In genomic region chr9:53535416-53536320, GRCm38 (mm10) we compare ENCODE assay signal across 8 mouse cellular contexts. TPM values are rescaled to one million over a fixed set of nuclear protein-coding genes. Genes with fewer than 3 reads are reported as not detected.
DNase-seq lines count a peak whose midpoint lies in the region; ATAC-seq and TF ChIP-seq lines count a peak whose summit lies in the region.

No protein-coding gene starts in this region.

- intact Hi-C loops in heart, adult 2 months (cut with DNase I) = loop anchor here (5.0 kb wide), 2 partner anchors 77 to 132 kb away; partner anchors contain the start of gene Acat1

- H3K27ac ChIP-seq in heart, adult 2 months = peak overlapping the region; percentile 82
- peak overlapping the region; percentile 75 for H3K27ac ChIP-seq in forebrain, embryonic 11.5 days (ENCODE audit: low read depth, low read length)
- peak overlapping the region; percentile 85 for H3K27ac ChIP-seq in stomach, embryonic 16.5 days (ENCODE audit: low read length)

- peak overlapping the region; percentile 68 for H3K9ac ChIP-seq in heart, adult 2 months (ENCODE audit: low read depth, low read length)
- H3K9ac ChIP-seq in forebrain, embryonic 11.5 days (ENCODE audit: low read length) = peak overlapping the region; percentile 71
- peak overlapping the region; percentile 79 for H3K9ac ChIP-seq in stomach, embryonic 16.5 days (ENCODE audit: low read length)

- H3K79me2 ChIP-seq in heart, adult 2 months (replicated peaks; ENCODE audit: control insufficient read depth, insufficient read depth, low read length) = peaks cover 1% of the 10 kb centered on the region; the same call in 1 of the 2 replicates

- no peak for TF ChIP-seq CTCF in heart, adult 2 months (IDR thresholded peaks at IDR 0.05)

- TF ChIP-seq EP300 in heart, adult 2 months (IDR thresholded peaks at IDR 0.05; ENCODE audit: insufficient read depth, low read depth, low read length) = no peak

- H3K36me3 ChIP-seq in heart, adult 2 months (ENCODE audit: control insufficient read depth, insufficient read depth, low read length) = no peaks in the 10 kb centered on the region
- H3K36me3 ChIP-seq in forebrain, embryonic 11.5 days (ENCODE audit: control insufficient read depth, insufficient read depth, low read length) = no peaks in the 10 kb centered on the region
- H3K36me3 ChIP-seq in stomach, embryonic 16.5 days (ENCODE audit: control insufficient read depth, insufficient read depth, low read length) = no peaks in the 10 kb centered on the region

- H3K4me2 ChIP-seq in forebrain, embryonic 11.5 days (ENCODE audit: low read depth, low read length, severe bottlenecking) = peak overlapping the region; percentile 82
- peak overlapping the region; percentile 88 for H3K4me2 ChIP-seq in stomach, embryonic 16.5 days (ENCODE audit: low read depth, low read length)

- TF ChIP-seq POLR2A in heart, adult 2 months (IDR thresholded peaks at IDR 0.05; ENCODE audit: insufficient read depth, low read depth, low read length) = no peak

- 13% methylated on average over 17 of the region's 17 CpGs for WGBS in heart, adult 2 months
- WGBS in forebrain, embryonic 11.5 days = 24% methylated on average over 17 of the region's 17 CpGs
- WGBS in stomach, embryonic 16.5 days = 12% methylated on average over 17 of the region's 17 CpGs

- DNase-seq in heart, adult 2 months = peak; percentile 2 to 23
- DNase-seq in heart, postnatal 4 days = no peak
- DNase-seq in adrenal gland, postnatal 10 days = peak; percentile 24
- DNase-seq in forebrain, embryonic 11.5 days (ENCODE audit: low spot score) = peak; percentile 55
- DNase-seq in kidney, adult 8-10 months = peak; percentile 29 to 33
- DNase-seq in lung, postnatal 36 days = peak; percentile 19
- no peak for DNase-seq in gastrocnemius, postnatal 4 days (ENCODE audit: low spot score in 2 of 2)

- H3K4me1 ChIP-seq in heart, adult 2 months (ENCODE audit: control insufficient read depth, insufficient read depth, low read length) = no peaks in the 10 kb centered on the region
- peaks cover 4% of the 10 kb centered on the region; the same call in 1 of the 2 replicates for H3K4me1 ChIP-seq in forebrain, embryonic 11.5 days (replicated peaks; ENCODE audit: control insufficient read depth, insufficient read depth, low read length)
- H3K4me1 ChIP-seq in stomach, embryonic 16.5 days (ENCODE audit: control insufficient read depth, insufficient read depth, low read length) = peaks cover 14% of the 10 kb centered on the region

- H3K9me3 ChIP-seq in forebrain, embryonic 11.5 days (ENCODE audit: control insufficient read depth, low read length) = no peaks in the 10 kb centered on the region
- H3K9me3 ChIP-seq in stomach, embryonic 16.5 days (replicated peaks; ENCODE audit: control insufficient read depth, low read length) = no peaks in the 10 kb centered on the region

- H3K4me3 ChIP-seq in heart, adult 2 months = peak overlapping the region; percentile 91
- H3K4me3 ChIP-seq in forebrain, embryonic 11.5 days (ENCODE audit: low read depth, low read length) = peak overlapping the region; percentile 88
- H3K4me3 ChIP-seq in stomach, embryonic 16.5 days (replicated peaks; ENCODE audit: low read length) = peak overlapping the region; percentile 91

- H3K27me3 ChIP-seq in heart, adult 2 months (ENCODE audit: control insufficient read depth, insufficient read depth, low read length) = no peaks in the 10 kb centered on the region
- H3K27me3 ChIP-seq in forebrain, embryonic 11.5 days (ENCODE audit: control insufficient read depth, insufficient read depth, low read length) = no peaks in the 10 kb centered on the region
- H3K27me3 ChIP-seq in stomach, embryonic 16.5 days (ENCODE audit: control insufficient read depth, insufficient read depth, low read length) = no peaks in the 10 kb centered on the region

- ATAC-seq in forebrain, embryonic 11.5 days (replicated peaks; ENCODE audit: low FRiP score) = no peak
- ATAC-seq in stomach, embryonic 16.5 days (ENCODE audit: insufficient read depth, low FRiP score) = no peak

RNA-seq across cellular contexts. Expression of gene Atm, which starts 0.9 kb away (rescaled TPM):
- total RNA-seq in heart, adult 2 months (2021) = 10 to 100 TPM in 1 of 2 experiments, 1 to 10 TPM in 1; 8.3 to 10.2 TPM
- polyA plus RNA-seq in heart, adult 2 months (2012; rRNA removed) = 1.2 and 2.7 TPM in 2 replicates
- 10 to 100 TPM; 11.5 to 12.5 TPM for total RNA-seq in heart, postnatal 4 days (2021)
- total RNA-seq in adrenal gland, postnatal 10 days (2021) = 10 to 100 TPM; 12.5 to 17.4 TPM
- 21.5 and 27.2 TPM in 2 replicates for polyA plus RNA-seq in forebrain, embryonic 11.5 days (2014; fragmentation: Nextera tagmentation; extraction: Ambion mirVana)
- polyA plus RNA-seq in stomach, embryonic 16.5 days (2015; fragmentation: Nextera tagmentation; extraction: Ambion mirVana) = 10.9 and 13.1 TPM in 2 replicates
- 10 to 100 TPM; 15.2 to 16.6 TPM for total RNA-seq in gastrocnemius, postnatal 4 days (2021)

RNA-seq across cellular contexts. Expression of gene Npat, which starts 1.2 kb away (rescaled TPM):
- total RNA-seq in heart, adult 2 months (2021) = 1 to 10 TPM; 5.4 to 6.9 TPM
- polyA plus RNA-seq in heart, adult 2 months (2012; rRNA removed) = 1.5 and 2.6 TPM in 2 replicates
- 10 to 100 TPM; 14.9 to 16.8 TPM for total RNA-seq in heart, postnatal 4 days (2021)
- total RNA-seq in adrenal gland, postnatal 10 days (2021) = 10 to 100 TPM; 13.2 to 16.0 TPM
- polyA plus RNA-seq in forebrain, embryonic 11.5 days (2014; fragmentation: Nextera tagmentation; extraction: Ambion mirVana) = 24.3 and 27.3 TPM in 2 replicates
- 16.9 and 17.2 TPM in 2 replicates for polyA plus RNA-seq in stomach, embryonic 16.5 days (2015; fragmentation: Nextera tagmentation; extraction: Ambion mirVana)
- 10 to 100 TPM; 11.9 to 14.2 TPM for total RNA-seq in gastrocnemius, postnatal 4 days (2021)

Comparison
In these comparisons a context has a peak if more than half of its experiments do, and no peak if none do; other contexts are left out.
1. DNase-seq: peak in heart, adult 2 months (2 of 2), adrenal gland, postnatal 10 days (single experiment), forebrain, embryonic 11.5 days (single experiment), kidney, adult 8-10 months (2 of 2) and lung, postnatal 36 days (single experiment); none in heart, postnatal 4 days (single experiment) and gastrocnemius, postnatal 4 days (0 of 2).
2. Peak in every context shown above with its lines, with median percentiles within 50 percentile points of each other: H3K27ac ChIP-seq, H3K4me3 ChIP-seq and H3K9ac ChIP-seq.